Mouse (Mus musculus) heart, postnatal 10 days (tissue): ENCODE data around the gene Medag. TPM values are rescaled to one million over a fixed set of nuclear protein-coding genes. Genes with fewer than 3 reads are reported as not detected.

Source experiments
- DNase-seq, 2 experiments: peaks; one replicate each; pipeline ENCODE4 v3.0.0; 2021
- intact Hi-C: fragments of 180-260 bp; cut with DNase I; formaldehyde crosslinking; loops from one replicate; pipeline ENCODE4 v1.15.1; 2025
- total RNA-seq, 2 experiments: library from RNA; stranded (reverse); gene quantifications; 2 replicates each; pipeline ENCODE4 v1.2.3; 2021

Medag gene
- total RNA-seq, 2 experiments from 2014 or later, result 18.3 to 22.4 TPM

DNA sequence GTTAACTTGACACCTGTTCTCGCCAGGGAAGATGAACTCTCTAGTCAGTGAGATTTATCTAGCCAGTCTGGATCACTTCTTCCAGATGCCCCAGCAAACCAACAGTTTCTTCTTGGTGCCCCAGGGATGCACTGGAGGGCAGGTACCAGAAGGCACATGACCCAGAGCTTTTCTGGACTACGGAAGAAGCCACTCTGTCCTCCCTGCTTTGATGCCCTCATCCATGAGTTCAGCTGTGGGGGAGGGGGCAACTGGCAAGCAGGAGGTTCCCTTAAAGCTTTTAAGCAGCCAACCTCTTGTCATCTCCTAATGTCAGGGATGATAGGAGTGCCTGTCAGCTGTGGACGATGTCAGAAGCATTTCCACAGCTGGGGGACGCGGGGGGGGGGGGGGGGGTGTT is 53.8 kb downstream of the Medag start:
- intact Hi-C loops, result no loop called here
- DNase-seq, result peak; percentile 40 to 43

DNA sequence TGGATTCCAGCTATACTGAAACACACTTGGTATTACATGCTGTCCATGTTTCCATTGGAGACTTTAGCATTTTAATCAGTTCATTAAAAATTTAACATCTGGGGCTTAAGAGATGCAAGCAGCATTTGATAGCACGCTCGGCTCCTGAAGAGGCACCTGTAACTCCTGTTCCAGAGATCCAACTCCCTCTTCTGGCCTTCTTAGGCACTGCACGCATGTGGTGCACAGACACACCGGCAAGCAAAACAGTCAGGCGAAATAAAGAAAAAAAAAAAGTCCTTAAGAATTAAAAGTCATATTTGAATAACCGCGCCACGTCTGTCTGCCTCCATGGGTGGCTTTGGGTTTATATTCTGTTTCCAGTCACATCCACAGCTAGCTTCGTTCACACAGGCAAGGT is 62.6 kb downstream of the Medag start:
- DNase-seq, result no peak
- intact Hi-C loops, result no loop called here

DNA sequence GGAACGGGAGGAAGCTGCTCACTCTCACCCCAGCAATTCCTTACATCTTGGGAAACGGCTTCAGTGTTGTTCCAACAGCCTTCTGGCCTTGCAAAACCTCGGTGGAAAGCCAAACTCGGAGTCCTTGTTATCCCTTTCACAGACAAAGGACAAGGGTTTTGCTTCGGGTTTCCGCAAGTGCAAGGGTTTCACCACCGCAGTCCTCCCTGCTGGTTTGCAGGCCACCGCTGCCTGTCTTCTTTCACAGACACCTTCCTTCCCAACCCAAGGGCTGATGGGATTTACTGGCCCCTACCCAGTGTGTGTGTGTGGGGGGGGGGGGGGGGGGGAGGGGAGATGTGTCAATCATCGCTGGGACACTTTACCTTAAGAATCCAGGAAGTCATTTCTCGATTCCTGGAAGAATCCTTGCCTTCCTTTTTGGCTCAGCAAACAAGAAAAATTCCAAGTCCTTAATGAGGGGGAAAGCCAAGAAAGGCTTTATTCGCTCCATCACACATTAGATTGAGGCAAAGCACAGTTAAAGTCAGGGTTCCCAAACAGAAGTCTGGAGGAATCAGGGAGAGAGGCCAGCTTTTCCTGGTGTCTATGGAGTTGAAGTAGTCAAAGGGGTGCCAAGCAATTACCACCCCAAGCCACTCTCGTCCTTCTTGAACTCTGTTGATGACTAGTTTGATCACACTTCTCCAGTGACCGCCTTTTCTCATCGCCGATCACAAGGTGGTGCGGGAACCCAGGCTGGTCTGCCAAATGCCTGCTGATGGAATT is 63.3 kb downstream of the Medag start:
- no peak for DNase-seq
- intact Hi-C loops, result no loop called here

Other genes starting within 250 kb of the Medag start
- 10 to 100 TPM; 19.1 to 23.6 TPM for gene Uspl1, start 227.4 kb upstream of the Medag start, total RNA-seq
- 100 to 1,000 TPM; 174 to 190 TPM for gene Hmgb1, start 227.3 kb upstream of the Medag start, total RNA-seq
- gene Alox5ap, start 147.0 kb upstream of the Medag start, total RNA-seq, result 10 to 100 TPM; 10.1 to 12.0 TPM
- not detected for gene Tex26, start 27.9 kb downstream of the Medag start, total RNA-seq
- gene Wdr95, start 116.9 kb downstream of the Medag start, total RNA-seq, result not detected
- 10 to 100 TPM; 14.2 to 20.8 TPM for gene Hsph1, start 224.6 kb downstream of the Medag start, total RNA-seq